Mouse (Mus musculus) ovary, postnatal 14 days (tissue): ENCODE measurements around the gene 2010111I01Rik.

Source experiments
- DNase-seq: peaks from one replicate; pipeline ENCODE4 v3.0.0; 2022; ENCODE audit warnings: low spot score

2010111I01Rik gene

GRCm38 (mm10) chr13:63154851-63155571 lies 190.3 kb downstream of the 2010111I01Rik start:
- no peak for DNase-seq

- no peak for DNase-seq
Measured at GRCm38 (mm10) chr13:63156264-63156663, 191.6 kb downstream of the 2010111I01Rik start.

GRCm38 (mm10) chr13:63170282-63171073 lies 205.8 kb downstream of the 2010111I01Rik start:
- DNase-seq = no peak

- no peak for DNase-seq
Measured at GRCm38 (mm10) chr13:63171347-63172096, 206.8 kb downstream of the 2010111I01Rik start.

GRCm38 (mm10) chr13:63172097-63172445 lies 207.4 kb downstream of the 2010111I01Rik start:
- DNase-seq = no peak

GRCm38 (mm10) chr13:63174252-63175020 lies 209.7 kb downstream of the 2010111I01Rik start:
- DNase-seq = no peak

- no peak for DNase-seq
Measured at GRCm38 (mm10) chr13:63176131-63176530, 211.4 kb downstream of the 2010111I01Rik start.

GRCm38 (mm10) chr13:63177232-63177631 lies 212.5 kb downstream of the 2010111I01Rik start:
- no peak for DNase-seq

GRCm38 (mm10) chr13:63180641-63181235 lies 216.0 kb downstream of the 2010111I01Rik start:
- DNase-seq = no peak

GRCm38 (mm10) chr13:63184946-63185345 lies 220.3 kb downstream of the 2010111I01Rik start:
- DNase-seq = no peak

- DNase-seq = no peak
Measured at GRCm38 (mm10) chr13:63186217-63186616, 221.5 kb downstream of the 2010111I01Rik start.

GRCm38 (mm10) chr13:63186642-63187041 lies 221.9 kb downstream of the 2010111I01Rik start:
- no peak for DNase-seq

- DNase-seq = peak; percentile 11
Measured at GRCm38 (mm10) chr13:63187145-63188143, 222.8 kb downstream of the 2010111I01Rik start.

- no peak for DNase-seq
Measured at GRCm38 (mm10) chr13:63188306-63188705, 223.6 kb downstream of the 2010111I01Rik start.

GRCm38 (mm10) chr13:63188811-63189210 lies 224.1 kb downstream of the 2010111I01Rik start:
- no peak for DNase-seq

- DNase-seq = no peak
Measured at GRCm38 (mm10) chr13:63193423-63193822, 228.7 kb downstream of the 2010111I01Rik start.

GRCm38 (mm10) chr13:63198038-63198437 lies 233.3 kb downstream of the 2010111I01Rik start:
- DNase-seq = no peak

- DNase-seq = no peak
Measured at GRCm38 (mm10) chr13:63199588-63199987, 234.9 kb downstream of the 2010111I01Rik start.

GRCm38 (mm10) chr13:63203502-63204278 lies 239.0 kb downstream of the 2010111I01Rik start:
- no peak for DNase-seq
